Mouse (Mus musculus): Measurements from ENCODE around the gene Snrpa.

DNA sequence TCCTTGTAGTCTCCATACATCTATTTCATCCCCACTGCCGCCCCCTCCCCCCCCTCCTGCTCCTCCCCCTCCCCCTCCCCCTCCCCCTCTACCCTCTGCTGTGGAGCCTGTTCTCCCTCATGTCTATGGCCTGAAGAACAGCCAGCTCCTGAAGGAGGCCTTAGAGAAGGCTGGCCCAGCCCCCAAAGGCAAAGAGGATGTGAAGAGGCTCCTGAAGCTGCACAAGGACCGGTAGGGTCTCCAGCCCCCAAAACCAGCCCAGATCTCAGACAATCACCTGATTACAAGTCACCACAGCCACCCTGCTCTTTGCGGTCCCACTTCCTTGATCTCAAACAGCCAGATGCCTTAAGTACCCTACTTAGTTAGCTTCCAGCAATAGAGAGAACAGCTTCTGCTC lies 1.1 kb upstream of the Snrpa start:
- no peak for TF ChIP-seq CTCF (IDR thresholded peaks at IDR 0.05; ENCODE audit: borderline replicate concordance, control insufficient read depth, extremely low read depth, insufficient read depth, low read length, poor library complexity)
- no peak for TF ChIP-seq POLR2A (IDR thresholded peaks at IDR 0.05; ENCODE audit: control insufficient read depth, extremely low read depth, insufficient read depth, low read length, poor library complexity)

Measured in thymus, adult 2 months (tissue).